ENCODE assay signal across 8 mouse cellular contexts in genomic region chr2:174312118-174312647, GRCm38 (mm10). TPM values are rescaled to one million over a fixed set of nuclear protein-coding genes. Genes with fewer than 3 reads are reported as not detected.
A peak's percentile ranks its signal among the peaks of the same experiment; 100 is the strongest.
DNase-seq lines count a peak whose midpoint lies in the region; ATAC-seq and TF ChIP-seq lines count a peak whose summit lies in the region.

No protein-coding gene starts in this region.

- no peak overlapping the region for H3K4me2 ChIP-seq in intestine, postnatal 0 days (replicated peaks; ENCODE audit: low read depth)

- ATAC-seq in intestine, postnatal 0 days: peak; percentile 45; the same call in 1 of the 2 replicates
- ATAC-seq in megakaryocyte-erythroid progenitor cell, adult 5-6 weeks (replicated peaks; ENCODE audit: low FRiP score, low TSS enrichment, poor library complexity, severe bottlenecking): peak; percentile 80

- H3K4me1 ChIP-seq in intestine, postnatal 0 days (replicated peaks; ENCODE audit: control insufficient read depth, insufficient read depth, low read length): no peaks in the 10 kb centered on the region

- H3K36me3 ChIP-seq in intestine, postnatal 0 days (ENCODE audit: control insufficient read depth, insufficient read depth): no peaks in the 10 kb centered on the region

- TF ChIP-seq CTCF in intestine, postnatal 0 days (IDR thresholded peaks at IDR 0.05; ENCODE audit: low read depth): peak; percentile 86

- WGBS in intestine, postnatal 0 days: 12% methylated on average over 4 of the region's 4 CpGs

- H3K9me3 ChIP-seq in intestine, postnatal 0 days (ENCODE audit: control insufficient read depth): no peaks in the 10 kb centered on the region

- H3K27ac ChIP-seq in intestine, postnatal 0 days (ENCODE audit: low read depth, low read length): no peak overlapping the region

- no peak overlapping the region for H3K4me3 ChIP-seq in intestine, postnatal 0 days (ENCODE audit: low read depth, low read length)

- intact Hi-C loops in left cerebral cortex, postnatal 25 days (cut with DNase I): loop anchor here (1.0 kb wide), 4 partner anchors 362 to 588 kb away; no protein-coding TSS in a partner anchor

- H3K27me3 ChIP-seq in intestine, postnatal 0 days (replicated peaks; ENCODE audit: control insufficient read depth, insufficient read depth, low read length): no peaks in the 10 kb centered on the region

- DNase-seq in adipocyte (ENCODE audit: low spot score): peak; percentile 81
- peak; percentile 75 to 82 for DNase-seq in cerebellum, postnatal 36 days
- peak; percentile 77 to 80 for DNase-seq in frontal cortex, postnatal 25 days (ENCODE audit: low spot score in 2 of 2)
- peak; percentile 80 to 88 for DNase-seq in left cerebral cortex, postnatal 25 days (ENCODE audit: low spot score in 2 of 2)
- peak; percentile 80 for DNase-seq in right cerebral cortex, postnatal 14 days
- peak; percentile 83 for DNase-seq in yolk sac, embryonic 10.5 days (ENCODE audit: low spot score)

- no peak overlapping the region for H3K9ac ChIP-seq in intestine, postnatal 0 days (ENCODE audit: low read depth, low read length)

RNA-seq across cellular contexts. Expression of gene Gnas, which starts 28.1 kb away (rescaled TPM):
- polyA plus RNA-seq in intestine, postnatal 0 days (2015; fragmentation: Nextera tagmentation; extraction: Ambion mirVana): 686 and 705 TPM in 2 replicates
- 1,000 to 10,000 TPM; 1,712 to 1,744 TPM for total RNA-seq in left cerebral cortex, postnatal 25 days (2021)
- 439 and 465 TPM in 2 replicates for total RNA-seq in megakaryocyte-erythroid progenitor cell, adult 5-6 weeks (2014; fragmentation: Nextera tagmentation)
- total RNA-seq in megakaryocyte-erythroid progenitor cell, adult 5-6 weeks (2017): 227 and 273 TPM in 2 replicates

RNA-seq across cellular contexts. Expression of gene Gm20721, which starts 34.3 kb away (rescaled TPM):
- polyA plus RNA-seq in intestine, postnatal 0 days (2015; fragmentation: Nextera tagmentation; extraction: Ambion mirVana): 2.7 and 3.5 TPM in 2 replicates
- 1 to 10 TPM; 2.2 to 3.0 TPM for total RNA-seq in left cerebral cortex, postnatal 25 days (2021)
- 0.13 TPM in 1 of 2 replicates, not detected in the other for total RNA-seq in megakaryocyte-erythroid progenitor cell, adult 5-6 weeks (2014; fragmentation: Nextera tagmentation)
- 2.7 and 5.7 TPM in 2 replicates for total RNA-seq in megakaryocyte-erythroid progenitor cell, adult 5-6 weeks (2017)
